Mouse (Mus musculus) kidney, adult 2 months (tissue): ENCODE data around the gene Parp6.
A peak's percentile ranks its signal among the peaks of the same experiment; 100 is the strongest.

Experiments
- CTCF ChIP-seq: fragments of 200-500 bp; conservative IDR thresholded peaks from 2 replicates; pipeline ENCODE4 v1.5.1; 2011; ENCODE audit warnings: low read depth, mild to moderate bottlenecking, control low read depth, low read length, moderate library complexity, mixed read lengths; ENCODE audit not compliant: insufficient read depth, insufficient read length
- POLR2A ChIP-seq: fragments of 200-500 bp; IDR thresholded peaks from one replicate; pipeline ENCODE4 v1.6.1; 2011; ENCODE audit warnings: low read depth, low read length, control low read depth

- TF ChIP-seq CTCF (peak; percentile 31; the same call in 1 of the 2 replicates), POLR2A (peak; percentile 87)
Measured at GRCm38 (mm10) chr9:59655958-59656634, 39.0 kb downstream of the Parp6 start, which contains the start of gene Pkm.
